Mouse (Mus musculus) midbrain, embryonic 10.5 days (tissue): ENCODE measurements around the gene Rnf8. TPM values are rescaled to one million over a fixed set of nuclear protein-coding genes. Genes with fewer than 3 reads are reported as not detected.
"Not testable (repeated sequence)": the region's sequence is repeated elsewhere in the genome, so short reads cannot be mapped to it uniquely, and the experiment has no call there.

Experiments
- DNase-seq: peaks from one replicate; pipeline ENCODE4 v3.0.0-alpha.2; 2017; ENCODE audit warnings: low spot score
- H3K27ac ChIP-seq: fragments of 300-500 bp; sonication (generic); replicated peaks from 2 replicates; pipeline ENCODE4 v1.5.1; 2016; ENCODE audit warnings: mild to moderate bottlenecking
- H3K27me3 ChIP-seq: fragments of 300-500 bp; sonication (generic); 2 replicates; pipeline ENCODE4 v1.6.1; 2016; ENCODE audit warnings: low read depth, mild to moderate bottlenecking; ENCODE audit not compliant: poor library complexity, severe bottlenecking
- H3K36me3 ChIP-seq: fragments of 300-500 bp; sonication (generic); 2 replicates; pipeline ENCODE4 v1.6.1; 2016; ENCODE audit warnings: mild to moderate bottlenecking, moderate library complexity
- H3K4me1 ChIP-seq: fragments of 300-500 bp; sonication (generic); 2 replicates; pipeline ENCODE4 v1.6.1; 2016
- H3K4me3 ChIP-seq: fragments of 300-500 bp; sonication (generic); 2 replicates; pipeline ENCODE4 v1.5.1; 2016; ENCODE audit warnings: mild to moderate bottlenecking, moderate library complexity
- H3K9me3 ChIP-seq: fragments of 300-500 bp; sonication (generic); replicated peaks from 2 replicates; pipeline ENCODE4 v1.6.1; 2016; ENCODE audit warnings: mild to moderate bottlenecking
- WGBS: fragments of 180-500 bp; shearing (Covaris S2); methylation state at CpG from one replicate; pipeline ENCODE4 v1.1.7; 2016; 5-methylcytosine and 5-hydroxymethylcytosine counted together
- polyA plus RNA-seq: library from polyadenylated mRNA; unstranded; fragments of >200 nt; fragmentation: Nextera tagmentation; extraction: Ambion mirVana; gene quantifications from 2 replicates; pipeline ENCODE4 v1.2.1, GENCODE M21; 2016

The Rnf8 gene
- polyA plus RNA-seq, 1 experiment from 2014 or later = 116 TPM

DNA sequence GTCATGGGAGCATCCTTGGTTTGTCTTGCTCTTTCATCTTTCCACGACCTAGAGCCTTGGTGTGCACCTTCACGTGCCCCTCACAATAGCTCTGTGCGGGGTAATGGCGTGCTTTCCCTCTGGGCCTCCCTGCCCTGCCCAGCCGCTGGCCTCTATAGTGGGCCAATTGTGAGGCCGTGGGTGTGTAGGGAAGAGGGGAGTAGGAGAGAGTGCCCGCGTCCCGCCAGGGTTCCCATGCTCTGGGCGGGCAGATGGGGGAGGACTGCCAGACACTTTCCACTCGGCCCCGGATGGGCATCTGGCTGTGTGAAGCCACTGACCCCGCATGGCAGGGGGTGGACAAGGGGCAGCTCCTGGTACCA, 17.8 kb upstream of the Rnf8 start:
- Histone ChIP-seq H3K36me3 (peaks cover 81% of the 10 kb centered on the region), H3K27me3 (no peaks in the 10 kb centered on the region), H3K27ac (peak overlapping the region; percentile 77), H3K4me3 (no peak overlapping the region), H3K4me1 (peaks cover 28% of the 10 kb centered on the region), H3K9me3 (no peaks in the 10 kb centered on the region)
- DNase-seq = no peak
- 84% methylated on average over 13 of the region's 13 CpGs for WGBS

GRCm38 (mm10) chr17:29599051-29599450, 15.5 kb upstream of the Rnf8 start:
- no peak overlapping the region for H3K27ac ChIP-seq
- WGBS = 92% methylated on average over 14 of the region's 14 CpGs
- no peaks in the 10 kb centered on the region for H3K27me3 ChIP-seq
- H3K36me3 ChIP-seq = peaks cover 92% of the 10 kb centered on the region
- DNase-seq = no peak
- H3K9me3 ChIP-seq = no peaks in the 10 kb centered on the region; the same call in 1 of the 2 replicates
- no peak overlapping the region for H3K4me3 ChIP-seq
- H3K4me1 ChIP-seq = peaks cover 28% of the 10 kb centered on the region

DNA sequence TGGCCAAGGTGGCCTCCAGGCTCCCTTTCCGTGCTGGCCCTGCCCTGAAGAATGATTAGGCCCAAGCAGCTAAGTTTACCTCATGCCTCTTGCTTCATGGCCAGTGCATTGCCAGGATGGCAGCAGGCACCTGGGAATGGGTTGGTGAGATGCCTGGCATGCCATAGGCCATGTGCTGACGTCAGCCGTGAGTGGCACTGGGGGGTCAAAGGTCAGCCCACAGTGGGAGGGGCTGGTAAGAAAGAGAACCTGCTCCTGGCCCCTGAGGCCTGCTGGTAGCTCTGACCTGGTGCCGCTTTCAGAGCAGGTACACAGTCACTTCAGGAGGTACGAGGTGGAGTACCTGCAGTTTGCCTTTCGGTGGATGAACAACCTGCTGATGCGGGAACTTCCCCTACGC, 15.1 kb upstream of the Rnf8 start:
- WGBS = 88% methylated on average over 8 of the region's 8 CpGs
- no peak for DNase-seq
- Histone ChIP-seq H3K9me3 (no peaks in the 10 kb centered on the region; the same call in 1 of the 2 replicates), H3K36me3 (peaks cover 91% of the 10 kb centered on the region), H3K4me3 (no peak overlapping the region), H3K27ac (no peak overlapping the region), H3K27me3 (no peaks in the 10 kb centered on the region), H3K4me1 (peaks cover 28% of the 10 kb centered on the region)

- H3K27ac ChIP-seq = no peak overlapping the region
- 85% methylated on average over 4 of the region's 4 CpGs for WGBS
- peaks cover 16% of the 10 kb centered on the region for H3K4me1 ChIP-seq
- H3K27me3 ChIP-seq = no peaks in the 10 kb centered on the region
- H3K36me3 ChIP-seq = peaks cover 91% of the 10 kb centered on the region
- no peaks in the 10 kb centered on the region; the same call in 1 of the 2 replicates for H3K9me3 ChIP-seq
- no peak overlapping the region for H3K4me3 ChIP-seq
- no peak for DNase-seq
These were observed 13.2 kb upstream of the Rnf8 start for GRCm38 (mm10) chr17:29601391-29601790.

DNA sequence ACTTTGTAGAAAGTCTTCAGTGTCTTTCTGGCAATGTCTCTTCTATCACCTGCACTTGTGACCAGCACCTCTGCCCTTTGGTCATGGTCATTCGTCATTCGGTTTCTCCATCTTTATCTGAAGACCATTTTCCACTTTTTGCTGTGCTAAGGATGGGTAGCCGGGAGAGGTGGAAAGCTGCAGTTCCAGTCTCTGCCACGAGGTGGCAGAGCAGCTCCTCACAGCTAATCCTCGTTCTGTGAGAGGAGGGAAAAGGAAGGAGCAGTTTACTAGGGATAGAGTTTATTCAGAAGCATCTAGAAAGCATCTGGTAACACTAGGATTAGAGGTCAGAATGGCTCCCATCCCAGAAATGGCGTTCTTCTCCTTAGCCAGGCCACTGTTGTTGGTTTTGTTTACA, 11.3 kb upstream of the Rnf8 start:
- H3K36me3 ChIP-seq = peaks cover 76% of the 10 kb centered on the region
- H3K27me3 ChIP-seq = no peaks in the 10 kb centered on the region
- peak; percentile 78 for DNase-seq
- 33% methylated on average over 6 of the region's 6 CpGs for WGBS
- H3K4me1 ChIP-seq = no peaks in the 10 kb centered on the region
- no peaks in the 10 kb centered on the region; the same call in 1 of the 2 replicates for H3K9me3 ChIP-seq
- no peak overlapping the region for H3K4me3 ChIP-seq
- no peak overlapping the region for H3K27ac ChIP-seq

GRCm38 (mm10) chr17:29613453-29613852, 1.1 kb upstream of the Rnf8 start:
- WGBS = 83% methylated on average over 5 of the region's 5 CpGs
- H3K4me1 ChIP-seq = peaks cover 26% of the 10 kb centered on the region
- H3K36me3 ChIP-seq = peaks cover 19% of the 10 kb centered on the region
- not testable (repeated sequence) for H3K27me3 ChIP-seq, H3K27ac ChIP-seq, H3K4me3 ChIP-seq, DNase-seq, H3K9me3 ChIP-seq

GRCm38 (mm10) chr17:29615024-29615551, 498 bp downstream of the Rnf8 start:
- Histone ChIP-seq H3K9me3 (no peaks in the 10 kb centered on the region), H3K4me1 (peaks cover 26% of the 10 kb centered on the region), H3K4me3 (peak overlapping the region; percentile 94), H3K36me3 (peaks cover 31% of the 10 kb centered on the region), H3K27ac (peak overlapping the region; percentile 96), H3K27me3 (no peaks in the 10 kb centered on the region)
- DNase-seq = no peak
- under 1% methylated on average over 43 of the region's 43 CpGs for WGBS

- H3K27me3 ChIP-seq = no peaks in the 10 kb centered on the region
- DNase-seq = no peak
- peak overlapping the region; percentile 96 for H3K27ac ChIP-seq
- no peaks in the 10 kb centered on the region for H3K9me3 ChIP-seq
- H3K36me3 ChIP-seq = peaks cover 36% of the 10 kb centered on the region
- peaks cover 26% of the 10 kb centered on the region for H3K4me1 ChIP-seq
- 15% methylated on average over 4 of the region's 4 CpGs for WGBS
- H3K4me3 ChIP-seq = peak overlapping the region; percentile 94
These were observed 1.0 kb downstream of the Rnf8 start for GRCm38 (mm10) chr17:29615616-29616015.

DNA sequence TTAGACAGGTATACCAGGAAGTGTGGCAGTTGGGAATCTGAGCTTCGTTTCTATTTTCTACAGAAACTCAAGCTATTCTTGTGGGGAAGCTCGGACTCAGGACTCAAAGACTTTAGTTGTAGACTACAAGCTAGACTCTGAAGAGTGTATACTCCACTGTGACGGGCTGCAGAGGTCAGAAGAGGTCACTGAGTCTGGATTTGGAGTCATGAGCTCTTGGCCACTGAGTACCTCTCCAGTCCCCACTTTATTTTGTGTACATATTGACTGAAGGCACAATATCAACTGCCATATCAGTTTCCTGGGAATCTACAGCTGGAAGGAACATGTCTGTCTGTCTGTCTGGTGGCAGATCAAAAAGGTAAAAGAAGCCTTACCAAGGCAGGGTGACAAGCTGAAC, 4.6 kb downstream of the Rnf8 start:
- no peak for DNase-seq
- peaks cover 72% of the 10 kb centered on the region for H3K36me3 ChIP-seq

DNA sequence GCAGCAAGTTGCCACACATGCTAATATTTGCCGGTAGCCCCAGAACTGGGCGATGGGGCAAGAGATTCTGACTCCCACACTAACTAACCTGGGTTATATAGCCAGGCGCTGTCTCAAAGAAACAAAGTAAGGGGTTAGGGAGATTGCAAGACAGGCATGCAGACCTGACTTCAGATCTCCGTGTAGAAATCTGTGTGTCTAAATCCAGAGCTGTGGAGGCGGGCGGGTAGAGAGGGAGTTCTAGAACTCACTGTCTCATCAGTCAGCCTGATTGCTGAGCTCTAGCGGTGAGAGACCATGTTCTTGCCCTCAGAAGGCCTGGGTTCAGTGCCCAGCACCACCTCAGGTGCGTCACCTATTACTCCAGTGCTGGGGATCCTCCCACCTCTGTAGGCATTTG, 8.9 kb downstream of the Rnf8 start:
- no peaks in the 10 kb centered on the region for H3K9me3 ChIP-seq
- no peaks in the 10 kb centered on the region for H3K4me1 ChIP-seq
- no peak overlapping the region for H3K4me3 ChIP-seq
- DNase-seq = no peak
- H3K36me3 ChIP-seq = peaks cover 99% of the 10 kb centered on the region
- no peaks in the 10 kb centered on the region for H3K27me3 ChIP-seq
- 95% methylated on average over 8 of the region's 8 CpGs for WGBS
- H3K27ac ChIP-seq = no peak overlapping the region

More for the DNA sequence above, 4.6 kb downstream of the Rnf8 start:
- Histone ChIP-seq H3K27me3 (no peaks in the 10 kb centered on the region), H3K4me3 (no peak overlapping the region), H3K27ac (no peak overlapping the region), H3K4me1 (peaks cover 22% of the 10 kb centered on the region), H3K9me3 (no peaks in the 10 kb centered on the region)
- whole genome bisulfite sequencing = 93% methylated on average over 3 of the region's 3 CpGs

DNA sequence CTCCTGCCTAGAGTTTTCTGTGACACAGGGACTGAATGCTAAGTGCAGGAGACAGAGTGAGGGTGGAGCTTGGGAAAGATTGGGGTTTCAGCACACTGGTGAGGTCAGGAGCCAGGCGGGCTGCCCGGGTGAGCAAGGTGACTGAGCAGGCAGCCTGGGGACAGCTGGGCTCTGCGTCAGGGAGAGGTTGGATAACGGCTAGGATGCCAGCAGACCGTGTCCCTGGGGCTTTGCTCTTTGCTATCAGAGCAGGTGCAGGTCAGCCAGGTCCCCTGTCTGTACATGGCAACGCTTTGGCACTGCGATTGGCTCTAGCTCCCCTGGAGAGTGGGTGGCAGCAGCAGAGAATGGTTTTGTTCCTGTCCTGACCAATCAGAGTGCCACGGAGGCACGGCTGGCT, 12.7 kb downstream of the Rnf8 start:
- Histone ChIP-seq H3K27me3 (no peaks in the 10 kb centered on the region), H3K4me1 (no peaks in the 10 kb centered on the region), H3K4me3 (no peak overlapping the region), H3K9me3 (no peaks in the 10 kb centered on the region), H3K27ac (no peak overlapping the region), H3K36me3 (peaks cover 98% of the 10 kb centered on the region)
- no peak for DNase-seq
- WGBS = 93% methylated on average over 9 of the region's 9 CpGs

- Histone ChIP-seq H3K27me3 (no peaks in the 10 kb centered on the region), H3K9me3 (no peaks in the 10 kb centered on the region), H3K4me1 (no peaks in the 10 kb centered on the region), H3K27ac (no peak overlapping the region), H3K4me3 (no peak overlapping the region), H3K36me3 (peaks cover 98% of the 10 kb centered on the region)
- 92% methylated on average over 5 of the region's 5 CpGs for WGBS
- no peak for DNase-seq
These were observed 14.4 kb downstream of the Rnf8 start for GRCm38 (mm10) chr17:29628946-29629345.

DNA sequence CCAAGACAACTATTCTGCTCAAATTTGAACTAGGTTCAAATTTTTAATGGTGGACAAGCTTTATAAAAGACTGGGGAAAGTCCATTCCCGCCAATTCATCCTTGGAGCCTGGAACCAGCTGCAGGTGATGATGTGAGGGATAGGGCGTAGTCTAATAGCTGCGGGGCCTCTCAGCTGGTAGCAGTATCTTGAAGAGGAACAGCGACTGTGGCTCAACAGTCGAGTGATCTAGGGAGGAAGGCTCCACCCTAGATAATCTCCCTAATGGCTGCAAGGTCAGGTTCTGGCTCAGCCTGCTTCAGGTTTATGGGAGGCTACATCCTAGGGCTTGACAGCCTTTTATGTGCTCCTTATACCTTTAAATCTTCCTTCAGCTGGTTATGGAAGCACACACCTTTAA, 15.0 kb downstream of the Rnf8 start:
- DNase-seq = no peak
- no peak overlapping the region for H3K4me3 ChIP-seq
- no peaks in the 10 kb centered on the region for H3K27me3 ChIP-seq
- H3K36me3 ChIP-seq = peaks cover 98% of the 10 kb centered on the region
- H3K4me1 ChIP-seq = no peaks in the 10 kb centered on the region
- 86% methylated on average over 5 of the region's 5 CpGs for WGBS
- H3K27ac ChIP-seq = no peak overlapping the region
- H3K9me3 ChIP-seq = no peaks in the 10 kb centered on the region

- WGBS = 94% methylated on average over 11 of the region's 11 CpGs
- DNase-seq = no peak
- Histone ChIP-seq H3K4me3 (no peak overlapping the region), H3K4me1 (no peaks in the 10 kb centered on the region), H3K36me3 (peaks cover 98% of the 10 kb centered on the region), H3K9me3 (no peaks in the 10 kb centered on the region), H3K27me3 (no peaks in the 10 kb centered on the region), H3K27ac (no peak overlapping the region)
These were observed 17.7 kb downstream of the Rnf8 start for GRCm38 (mm10) chr17:29632312-29632711.
